Mouse (Mus musculus) small intestine, adult 2 months (tissue): ENCODE results near the gene Adgrl4. TPM values are rescaled to one million over a fixed set of nuclear protein-coding genes. Genes with fewer than 3 reads are reported as not detected.

ENCODE experiments used
- H3K27ac ChIP-seq: fragments of 200-500 bp; 2 replicates; pipeline ENCODE4 v1.5.1; 2012; ENCODE audit warnings: low read depth, low read length, control low read depth, inconsistent platforms; ENCODE audit not compliant: insufficient read depth
- H3K27me3 ChIP-seq: fragments of 200-500 bp; 2 replicates; pipeline ENCODE4 v1.6.1; 2012; ENCODE audit warnings: mild to moderate bottlenecking, moderate library complexity, low read length, inconsistent platforms; ENCODE audit not compliant: control insufficient read depth, insufficient read depth
- H3K36me3 ChIP-seq: fragments of 200-500 bp; 2 replicates; pipeline ENCODE4 v1.6.1; 2012; ENCODE audit warnings: mild to moderate bottlenecking, low read length, control low read depth, inconsistent platforms; ENCODE audit not compliant: control insufficient read depth, insufficient read depth
- H3K4me1 ChIP-seq: fragments of 200-500 bp; 2 replicates; pipeline ENCODE4 v1.6.1; 2012; ENCODE audit warnings: low read length, inconsistent platforms, mixed read lengths; ENCODE audit not compliant: control insufficient read depth, insufficient read depth, insufficient read length
- H3K4me3 ChIP-seq: fragments of 200-500 bp; 2 replicates; pipeline ENCODE4 v1.5.1; 2012; ENCODE audit warnings: low read depth, mild to moderate bottlenecking, control low read depth, inconsistent platforms, low read length, moderate library complexity
- CTCF ChIP-seq: fragments of 200-500 bp; IDR thresholded peaks from 2 replicates; pipeline ENCODE4 v1.5.1; 2012; ENCODE audit warnings: low read depth, mild to moderate bottlenecking, control low read depth, inconsistent platforms, low read length, moderate library complexity, mixed read lengths; ENCODE audit not compliant: insufficient replicate concordance, insufficient read length; ENCODE audit errors: extremely low read depth
- POLR2A ChIP-seq: fragments of 200-500 bp; IDR thresholded peaks from 2 replicates; pipeline ENCODE4 v1.6.1; 2012; ENCODE audit warnings: low read depth, mild to moderate bottlenecking, control low read depth, inconsistent platforms, low read length, moderate library complexity
- WGBS: fragments of 180-500 bp; shearing (Covaris S2); methylation state at CpG from one replicate; pipeline ENCODE4 v1.1.7; 2018; 5-methylcytosine and 5-hydroxymethylcytosine counted together
- polyA plus RNA-seq: library from polyadenylated mRNA; depleted of rRNA; stranded (reverse); fragments of >200 nt; gene quantifications from 2 replicates; pipeline ENCODE4 v1.2.3, GENCODE M21; 2012

The Adgrl4 gene
- polyA plus RNA-seq, 1 experiment = 1.6 TPM

GRCm38 (mm10) chr3:151505606-151506005, 67.9 kb downstream of the Adgrl4 start:
- Histone ChIP-seq H3K27ac (no peak overlapping the region), H3K27me3 (no peaks in the 10 kb centered on the region), H3K4me3 (no peak overlapping the region), H3K36me3 (no peaks in the 10 kb centered on the region), H3K4me1 (no peaks in the 10 kb centered on the region)
- 88% methylated on average over 3 of the region's 3 CpGs for WGBS
- TF ChIP-seq CTCF (no peak), POLR2A (no peak)

GRCm38 (mm10) chr3:151511184-151511583, 73.5 kb downstream of the Adgrl4 start:
- 89% methylated on average over 5 of the region's 5 CpGs for WGBS
- no peak overlapping the region for H3K4me3 ChIP-seq
- H3K4me1 ChIP-seq = no peaks in the 10 kb centered on the region
- H3K36me3 ChIP-seq = no peaks in the 10 kb centered on the region
- no peaks in the 10 kb centered on the region for H3K27me3 ChIP-seq
- TF ChIP-seq POLR2A (no peak), CTCF (no peak)
- H3K27ac ChIP-seq = no peak overlapping the region

DNA sequence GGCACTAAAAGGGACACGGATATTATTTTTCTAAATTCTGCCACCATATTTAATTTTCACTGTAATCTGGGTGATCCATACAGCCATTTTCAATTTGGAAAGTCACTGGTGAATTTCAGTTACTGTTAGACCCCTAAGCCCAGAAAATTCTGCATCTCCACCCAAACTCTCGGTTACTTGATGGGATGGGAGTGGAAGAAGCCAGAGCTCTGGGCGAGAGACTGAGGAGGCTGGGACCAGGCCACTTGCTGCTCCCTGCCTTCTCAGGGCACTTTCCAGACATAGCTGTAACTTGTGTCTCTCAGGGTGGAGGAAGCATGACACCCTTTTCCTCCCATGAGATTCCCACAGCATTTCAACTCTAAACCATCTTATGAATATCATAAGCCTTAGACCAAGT, 109.5 kb downstream of the Adgrl4 start:
- WGBS = 85% methylated on average over 3 of the region's 3 CpGs
- H3K27ac ChIP-seq = no peak overlapping the region
- H3K4me1 ChIP-seq = no peaks in the 10 kb centered on the region
- H3K27me3 ChIP-seq = no peaks in the 10 kb centered on the region
- no peak overlapping the region for H3K4me3 ChIP-seq
- no peaks in the 10 kb centered on the region for H3K36me3 ChIP-seq
- TF ChIP-seq CTCF = no peak
- TF ChIP-seq POLR2A = no peak

DNA sequence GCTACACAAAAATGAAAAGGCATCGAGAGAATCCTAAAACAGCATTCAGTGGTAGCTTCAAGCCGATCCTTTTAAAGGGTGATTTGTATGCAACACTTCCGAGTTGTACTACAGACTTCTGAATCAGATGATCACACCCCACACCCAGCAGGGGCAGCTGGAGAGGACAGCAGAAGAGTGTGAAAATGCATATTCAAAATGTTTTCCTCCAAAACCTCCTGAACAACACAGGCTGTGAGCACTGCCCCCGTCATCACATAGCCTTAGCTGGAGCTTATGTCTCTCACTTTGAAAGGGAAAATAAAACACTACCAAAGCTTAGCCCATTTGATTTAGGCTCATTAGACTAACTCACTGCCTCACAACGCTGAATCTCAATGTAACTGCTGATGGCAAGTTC, 113.3 kb downstream of the Adgrl4 start:
- WGBS = 60% methylated on average over 5 of the region's 5 CpGs
- TF ChIP-seq POLR2A (no peak), CTCF (no peak)
- H3K27ac ChIP-seq = no peak overlapping the region
- H3K4me1 ChIP-seq = no peaks in the 10 kb centered on the region
- H3K27me3 ChIP-seq = no peaks in the 10 kb centered on the region
- H3K36me3 ChIP-seq = no peaks in the 10 kb centered on the region
- no peak overlapping the region for H3K4me3 ChIP-seq

DNA sequence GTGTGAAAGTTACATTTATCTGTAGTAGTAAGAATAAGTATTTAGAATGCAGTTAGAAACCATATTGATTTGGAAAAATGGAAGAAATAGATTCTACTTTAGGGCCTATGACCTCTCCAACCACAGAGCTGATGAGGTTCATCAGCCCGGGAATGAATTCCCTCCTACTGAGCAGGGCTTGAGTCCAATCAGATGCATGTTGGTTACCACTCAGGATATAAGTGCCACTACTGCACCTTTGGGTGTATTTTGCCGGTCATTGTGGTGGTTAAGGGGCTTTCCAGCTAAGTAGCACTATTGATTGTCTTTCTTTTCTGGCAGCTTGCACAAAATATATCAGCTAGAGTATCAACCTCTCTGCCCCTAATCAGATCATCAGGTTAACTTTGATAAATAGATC, 118.9 kb downstream of the Adgrl4 start:
- H3K4me1 ChIP-seq = no peaks in the 10 kb centered on the region
- WGBS = 71% methylated on average over 2 of the region's 2 CpGs
- H3K36me3 ChIP-seq = no peaks in the 10 kb centered on the region
- no peak overlapping the region for H3K27ac ChIP-seq
- no peaks in the 10 kb centered on the region for H3K27me3 ChIP-seq
- no peak overlapping the region for H3K4me3 ChIP-seq
- TF ChIP-seq POLR2A = no peak
- no peak for TF ChIP-seq CTCF

DNA sequence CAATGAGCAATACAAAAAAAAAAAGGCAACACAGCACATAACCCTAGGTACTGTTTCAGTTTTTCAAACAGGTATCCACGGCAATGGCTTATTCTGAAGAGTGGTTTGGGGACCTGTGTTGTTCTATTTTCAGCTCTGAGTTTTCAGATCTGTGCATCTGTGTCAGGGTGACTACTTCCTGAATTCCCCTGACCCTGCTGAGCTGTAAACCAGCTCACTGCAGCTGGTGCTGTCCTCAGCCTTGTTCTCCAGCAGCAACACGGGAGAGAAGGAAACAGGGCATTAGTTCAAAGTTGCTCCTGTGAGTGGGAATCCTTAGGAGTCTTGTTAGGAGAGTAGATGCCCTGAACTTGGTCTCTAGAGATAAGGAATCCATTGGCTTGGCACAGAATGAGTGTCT, 119.4 kb downstream of the Adgrl4 start:
- H3K27ac ChIP-seq = no peak overlapping the region
- no peaks in the 10 kb centered on the region for H3K36me3 ChIP-seq
- H3K27me3 ChIP-seq = no peaks in the 10 kb centered on the region
- TF ChIP-seq POLR2A (no peak), CTCF (no peak)
- H3K4me3 ChIP-seq = no peak overlapping the region
- 50% methylated on average over 2 of the region's 2 CpGs for WGBS
- H3K4me1 ChIP-seq = no peaks in the 10 kb centered on the region

DNA sequence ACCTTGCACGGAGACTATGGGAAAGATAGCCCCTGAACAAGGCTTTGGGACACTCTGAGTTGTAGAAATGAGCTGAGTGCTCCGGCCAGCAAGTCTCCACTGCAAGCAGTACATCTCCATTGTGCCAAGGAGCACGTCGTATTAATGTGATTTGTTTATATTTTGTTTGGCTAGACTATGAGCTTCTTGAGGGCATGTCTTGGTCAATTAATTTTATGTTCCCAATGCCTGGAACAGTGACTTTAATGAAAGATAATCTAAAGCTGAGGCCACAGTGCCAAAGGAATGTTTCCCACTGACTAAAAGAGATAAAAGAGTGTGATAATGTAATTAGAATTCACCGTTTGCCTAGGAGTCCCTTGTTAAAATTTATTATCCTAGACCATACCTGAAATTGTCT, 119.9 kb downstream of the Adgrl4 start:
- 63% methylated on average over 5 of the region's 5 CpGs for WGBS
- H3K27ac ChIP-seq = no peak overlapping the region
- TF ChIP-seq POLR2A (no peak), CTCF (no peak)
- no peaks in the 10 kb centered on the region for H3K27me3 ChIP-seq
- no peak overlapping the region for H3K4me3 ChIP-seq
- no peaks in the 10 kb centered on the region for H3K36me3 ChIP-seq
- no peaks in the 10 kb centered on the region for H3K4me1 ChIP-seq

- Histone ChIP-seq H3K4me1 (no peaks in the 10 kb centered on the region), H3K27me3 (no peaks in the 10 kb centered on the region), H3K4me3 (no peak overlapping the region), H3K27ac (no peak overlapping the region), H3K36me3 (no peaks in the 10 kb centered on the region)
- WGBS = 57% methylated on average over 4 of the region's 4 CpGs
- TF ChIP-seq POLR2A (no peak), CTCF (no peak)
Observed at GRCm38 (mm10) chr3:151558374-151558773, 120.7 kb downstream of the Adgrl4 start.
